Mouse (Mus musculus): ENCODE results near the gene Gm8369. TPM values are rescaled to one million over a fixed set of nuclear protein-coding genes. Genes with fewer than 3 reads are reported as not detected.
"Not testable (repeated sequence)": the region's sequence is repeated elsewhere in the genome, so short reads cannot be mapped to it uniquely, and the experiment has no call there.

Gm8369 gene
- polyA plus RNA-seq, 1 experiment from 2014 or later: not detected

- not testable (repeated sequence) for H3K4me3 ChIP-seq (ENCODE audit: low read depth, low read length); H3K4me2 ChIP-seq; H3K27me3 ChIP-seq (ENCODE audit: control insufficient read depth, insufficient read depth, low read length); H3K27ac ChIP-seq (ENCODE audit: low read depth, low read length); H3K36me3 ChIP-seq (ENCODE audit: control insufficient read depth, insufficient read depth, low read length); H3K9ac ChIP-seq (ENCODE audit: low read length); DNase-seq (ENCODE audit: low spot score, missing footprints); ATAC-seq (ENCODE audit: low FRiP score); H3K9me3 ChIP-seq (ENCODE audit: control insufficient read depth, low read length); H3K4me1 ChIP-seq (ENCODE audit: control insufficient read depth, insufficient read depth, low read length)
Measured at GRCm38 (mm10) chr19:11559560-11559959, 73.8 kb downstream of the Gm8369 start.

Other genes starting within 250 kb of the Gm8369 start
- not detected in 2 replicates for gene Ms4a1, start 219.7 kb upstream of the Gm8369 start, polyA plus RNA-seq (2014; fragmentation: Nextera tagmentation; extraction: Ambion mirVana)
- gene Ms4a5, start 202.1 kb upstream of the Gm8369 start, polyA plus RNA-seq (2014; fragmentation: Nextera tagmentation; extraction: Ambion mirVana): not detected in 2 replicates
- gene Ms4a14, start 171.5 kb upstream of the Gm8369 start, polyA plus RNA-seq (2014; fragmentation: Nextera tagmentation; extraction: Ambion mirVana): 0.14 TPM in 1 of 2 replicates, not detected in the other
- gene Ms4a7, start 149.8 kb upstream of the Gm8369 start, polyA plus RNA-seq (2014; fragmentation: Nextera tagmentation; extraction: Ambion mirVana): 1.1 and 1.2 TPM in 2 replicates
- 1.9 and 2.0 TPM in 2 replicates for gene Ms4a4a, start 110.4 kb upstream of the Gm8369 start, polyA plus RNA-seq (2014; fragmentation: Nextera tagmentation; extraction: Ambion mirVana)
- 0.30 TPM in 1 of 2 replicates, not detected in the other for gene Ms4a4c, start 81.2 kb upstream of the Gm8369 start, polyA plus RNA-seq (2014; fragmentation: Nextera tagmentation; extraction: Ambion mirVana)
- not detected in 2 replicates for gene Ms4a4b, start 42.4 kb upstream of the Gm8369 start, polyA plus RNA-seq (2014; fragmentation: Nextera tagmentation; extraction: Ambion mirVana)
- gene Ms4a6c, start 16.6 kb upstream of the Gm8369 start, polyA plus RNA-seq (2014; fragmentation: Nextera tagmentation; extraction: Ambion mirVana): 2.9 and 3.9 TPM in 2 replicates
- 3.9 and 6.4 TPM in 2 replicates for gene Ms4a6b, start 30.6 kb downstream of the Gm8369 start, polyA plus RNA-seq (2014; fragmentation: Nextera tagmentation; extraction: Ambion mirVana)
- 0.21 and 0.40 TPM in 2 replicates for gene Ms4a4d, start 50.9 kb downstream of the Gm8369 start, polyA plus RNA-seq (2014; fragmentation: Nextera tagmentation; extraction: Ambion mirVana)
- gene Ms4a6d, start 118.9 kb downstream of the Gm8369 start, polyA plus RNA-seq (2014; fragmentation: Nextera tagmentation; extraction: Ambion mirVana): 2.8 and 4.5 TPM in 2 replicates
- not detected in 2 replicates for gene Ms4a2, start 137.8 kb downstream of the Gm8369 start, polyA plus RNA-seq (2014; fragmentation: Nextera tagmentation; extraction: Ambion mirVana)
- 0.14 TPM in 1 of 2 replicates, not detected in the other for gene Ms4a3, start 154.9 kb downstream of the Gm8369 start, polyA plus RNA-seq (2014; fragmentation: Nextera tagmentation; extraction: Ambion mirVana)
- gene Oosp2, start 174.6 kb downstream of the Gm8369 start, polyA plus RNA-seq (2014; fragmentation: Nextera tagmentation; extraction: Ambion mirVana): not detected in 2 replicates
- not detected in 2 replicates for gene Oosp1, start 205.2 kb downstream of the Gm8369 start, polyA plus RNA-seq (2014; fragmentation: Nextera tagmentation; extraction: Ambion mirVana)
- not detected in 2 replicates for gene Oosp3, start 211.1 kb downstream of the Gm8369 start, polyA plus RNA-seq (2014; fragmentation: Nextera tagmentation; extraction: Ambion mirVana)